Mouse (Mus musculus): ENCODE results near the gene Cldn14.
"Not testable (repeated sequence)": the region's sequence is repeated elsewhere in the genome, so short reads cannot be mapped to it uniquely, and the experiment has no call there.

The Cldn14 gene

GRCm38 (mm10) chr16:94008737-94009136, at the start of gene Cldn14:
Cldn14 (minus strand) TSS chr16:94008837.
- no peak for DNase-seq (ENCODE audit: low spot score in 2 of 2)

- DNase-seq (ENCODE audit: low spot score in 2 of 2): no peak
These were observed 46.9 kb upstream of the Cldn14 start for GRCm38 (mm10) chr16:94055576-94055975.

DNA sequence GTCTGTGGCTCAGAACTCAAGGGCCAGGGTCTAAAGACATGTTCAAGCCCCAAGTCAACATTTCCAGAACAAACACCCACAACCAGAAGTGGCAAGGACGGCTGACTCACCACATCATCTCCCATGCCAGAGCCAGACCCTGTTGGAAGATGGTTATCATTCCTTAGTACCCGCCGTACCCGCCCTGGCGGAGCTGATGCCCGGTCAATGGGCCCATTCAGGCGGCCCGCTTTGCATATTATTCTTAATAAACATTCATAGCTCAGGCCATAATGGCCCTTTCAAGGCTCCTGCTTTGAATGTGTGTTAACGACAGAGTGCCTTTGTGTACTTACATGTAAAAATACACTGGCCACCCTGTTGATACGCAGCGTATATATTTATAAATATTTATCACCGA, 46.5 kb upstream of the Cldn14 start:
- no peak for DNase-seq (ENCODE audit: low spot score in 2 of 2)

- no peak for DNase-seq (ENCODE audit: low spot score in 2 of 2)
These were observed 41.7 kb upstream of the Cldn14 start for GRCm38 (mm10) chr16:94050368-94050767.

DNA sequence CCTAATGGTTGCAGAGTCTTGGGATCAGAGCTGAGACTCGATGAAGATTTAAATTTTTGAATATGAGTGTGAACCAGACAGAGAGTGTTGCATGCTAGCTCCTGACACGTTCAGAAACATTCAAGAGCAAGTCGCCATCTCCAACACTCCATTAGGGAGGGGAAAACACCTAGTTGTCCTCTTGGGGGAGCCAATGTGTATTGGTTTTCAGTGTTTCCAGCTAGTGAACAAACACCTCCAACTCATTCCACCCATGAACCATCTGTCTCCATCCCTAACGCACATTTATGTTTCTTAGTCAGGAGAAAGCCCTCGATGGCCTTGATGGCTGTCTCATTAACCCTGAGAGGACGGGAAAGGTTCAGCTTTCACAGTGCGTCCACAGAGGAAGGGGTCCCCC, 36.4 kb upstream of the Cldn14 start:
- no peak for DNase-seq (ENCODE audit: low spot score in 2 of 2)

DNA sequence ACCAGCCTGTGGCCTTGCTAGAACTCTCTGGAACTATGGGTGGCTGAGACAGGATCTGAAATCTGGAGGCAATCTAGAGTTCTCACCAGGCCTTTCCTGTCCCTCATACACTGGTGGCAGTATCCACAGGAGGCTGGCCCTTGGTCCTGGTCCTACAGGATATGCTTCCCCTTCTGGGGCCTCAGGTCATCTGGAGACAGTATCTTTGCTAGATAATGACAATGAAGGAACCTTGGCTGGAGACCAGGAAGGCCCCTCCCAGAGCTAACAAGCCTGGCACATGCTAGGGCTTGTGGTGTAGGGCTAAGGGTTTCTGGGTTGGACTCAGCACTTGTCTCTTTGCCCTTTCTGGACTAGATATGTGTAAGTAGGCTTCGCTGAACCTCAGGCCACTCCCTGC, 35.2 kb upstream of the Cldn14 start:
- DNase-seq (ENCODE audit: low spot score in 2 of 2): no peak

- no peak for DNase-seq (ENCODE audit: low spot score in 2 of 2)
These were observed 32.6 kb upstream of the Cldn14 start for GRCm38 (mm10) chr16:94041065-94041712.

DNA sequence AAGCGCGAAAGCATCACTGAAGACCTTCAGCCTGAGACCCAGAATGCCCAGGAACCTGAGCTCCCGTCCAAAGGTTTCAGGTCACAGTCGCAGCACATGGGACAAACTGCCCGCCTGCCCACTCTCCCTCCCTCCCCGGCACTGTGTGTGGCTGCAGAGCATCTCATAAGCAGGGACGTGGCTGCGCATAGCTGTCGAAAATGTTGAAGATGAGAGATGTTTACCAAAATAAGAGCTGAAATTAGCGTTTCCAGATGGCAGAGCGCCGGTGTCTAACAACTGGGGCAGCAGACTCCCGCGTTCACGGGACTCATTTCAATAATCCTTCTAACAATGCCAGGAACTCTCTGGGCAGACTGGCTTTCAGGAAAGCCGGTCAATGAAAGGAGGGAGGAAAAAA, 31.8 kb upstream of the Cldn14 start:
- DNase-seq (ENCODE audit: low spot score in 2 of 2): no peak

- no peak for DNase-seq (ENCODE audit: low spot score in 2 of 2)
These were observed 30.3 kb upstream of the Cldn14 start for GRCm38 (mm10) chr16:94038986-94039341.

DNA sequence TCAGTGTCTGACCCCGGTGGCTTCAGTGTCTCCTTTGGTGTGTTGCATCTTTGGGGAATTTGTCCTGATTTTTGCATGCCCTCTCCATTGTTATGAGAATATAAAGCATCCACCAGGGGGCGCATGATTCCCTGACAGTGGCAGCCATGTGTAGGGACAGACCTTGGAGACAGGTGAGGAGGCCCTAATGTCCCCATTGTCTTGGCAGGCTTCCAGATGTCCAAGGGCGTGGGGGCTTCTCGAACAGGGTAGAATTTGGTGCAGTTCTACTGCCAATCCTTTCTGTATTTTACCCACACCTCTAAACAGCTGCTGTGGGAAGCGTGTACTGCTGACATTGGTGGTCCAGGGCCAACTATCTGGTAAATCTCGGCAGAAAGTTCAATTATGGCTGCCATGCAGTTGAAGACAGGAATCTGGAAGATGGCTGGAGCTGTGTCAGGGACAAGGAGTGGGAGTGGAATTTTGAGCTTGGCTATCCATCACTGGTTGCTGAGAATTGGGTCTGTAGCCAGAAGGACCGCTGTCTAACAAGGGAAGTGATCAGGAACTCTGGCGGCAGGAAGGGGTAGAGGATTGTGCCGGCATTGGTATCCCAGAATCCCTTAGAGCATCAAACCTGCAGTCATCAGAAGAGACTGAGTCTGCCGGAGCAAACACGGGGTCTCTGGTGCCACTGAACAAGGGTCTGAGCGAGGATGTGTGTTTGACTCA, 29.8 kb upstream of the Cldn14 start:
- peak; percentile 38 to 51 for DNase-seq (ENCODE audit: low spot score in 2 of 2)

DNA sequence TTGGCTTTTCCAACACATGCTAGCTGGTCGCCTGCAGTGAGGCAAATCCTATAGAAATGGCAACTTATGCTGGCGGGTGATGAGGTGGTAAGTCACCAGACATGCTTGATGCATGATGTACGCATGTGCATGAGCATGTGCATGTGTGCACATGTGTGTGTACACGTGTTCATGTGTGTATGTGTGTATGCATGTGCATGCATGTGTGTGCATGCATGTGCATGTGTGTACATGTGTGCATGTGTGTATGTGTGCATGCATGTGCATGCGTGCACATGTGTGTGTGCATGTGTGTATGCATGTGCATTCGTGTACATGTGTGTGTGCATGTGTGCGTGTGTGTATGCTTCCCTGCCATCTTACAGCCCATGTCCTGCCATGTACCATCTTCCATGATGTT, 28.6 kb upstream of the Cldn14 start:
- DNase-seq (ENCODE audit: low spot score in 2 of 2): no peak

- DNase-seq (ENCODE audit: low spot score in 2 of 2): no peak
These were observed 25.5 kb upstream of the Cldn14 start for GRCm38 (mm10) chr16:94034152-94034551.

GRCm38 (mm10) chr16:94032270-94032669, 23.6 kb upstream of the Cldn14 start:
- DNase-seq (ENCODE audit: low spot score in 2 of 2): no peak

GRCm38 (mm10) chr16:94023352-94024280, 15.0 kb upstream of the Cldn14 start:
- DNase-seq (ENCODE audit: low spot score in 2 of 2): no peak

DNA sequence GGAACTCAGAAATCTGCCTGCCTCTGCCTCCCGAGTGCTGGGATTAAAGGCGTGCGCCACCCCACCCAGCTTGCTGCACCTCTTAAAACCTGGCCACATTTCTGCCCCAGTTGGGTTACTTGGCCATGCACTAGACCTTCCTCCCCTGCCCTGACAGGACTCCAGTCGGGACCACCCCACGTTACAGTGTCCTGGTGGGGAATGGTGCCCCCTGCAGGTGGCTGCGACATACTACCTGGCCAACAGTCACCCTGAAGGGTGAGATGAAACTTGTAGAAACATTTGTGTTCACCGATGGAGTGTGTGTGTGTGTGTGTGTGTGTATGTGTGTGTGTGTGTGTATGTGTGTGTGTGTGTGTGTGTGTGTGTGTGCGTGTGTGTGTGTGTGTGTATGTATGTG, 11.1 kb upstream of the Cldn14 start:
- not testable (repeated sequence) for DNase-seq (ENCODE audit: low spot score in 2 of 2)

- DNase-seq (ENCODE audit: low spot score in 2 of 2): no peak
These were observed 9.3 kb upstream of the Cldn14 start for GRCm38 (mm10) chr16:94017953-94018352.

GRCm38 (mm10) chr16:94014489-94015096, 6.0 kb upstream of the Cldn14 start:
- DNase-seq (ENCODE audit: low spot score in 2 of 2): no peak

GRCm38 (mm10) chr16:94013328-94014086, 4.9 kb upstream of the Cldn14 start:
- DNase-seq (ENCODE audit: low spot score in 2 of 2): not testable (repeated sequence)

DNA sequence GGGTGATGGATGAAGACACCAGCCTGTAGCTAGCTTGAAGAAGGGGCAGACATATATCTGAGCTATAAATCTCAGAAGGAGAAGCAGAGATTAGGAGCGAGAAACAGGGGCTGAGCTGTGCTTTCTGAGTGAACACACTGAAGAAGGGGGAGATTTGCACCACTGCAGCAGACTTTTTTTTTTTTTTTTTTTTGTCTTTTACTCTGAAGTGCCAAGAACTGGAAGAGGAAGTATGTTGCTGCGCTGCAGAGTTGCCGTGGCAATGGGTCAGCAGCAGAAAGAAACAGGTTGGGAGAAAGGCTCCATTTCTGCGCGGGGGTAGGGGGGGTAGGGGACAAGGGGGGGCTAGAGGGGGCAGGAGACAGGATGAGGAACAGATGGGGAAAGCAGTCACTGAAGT, 2.6 kb upstream of the Cldn14 start:
- peak in 1 of 2 experiments; percentile 53 for DNase-seq (ENCODE audit: low spot score in 2 of 2)

DNA sequence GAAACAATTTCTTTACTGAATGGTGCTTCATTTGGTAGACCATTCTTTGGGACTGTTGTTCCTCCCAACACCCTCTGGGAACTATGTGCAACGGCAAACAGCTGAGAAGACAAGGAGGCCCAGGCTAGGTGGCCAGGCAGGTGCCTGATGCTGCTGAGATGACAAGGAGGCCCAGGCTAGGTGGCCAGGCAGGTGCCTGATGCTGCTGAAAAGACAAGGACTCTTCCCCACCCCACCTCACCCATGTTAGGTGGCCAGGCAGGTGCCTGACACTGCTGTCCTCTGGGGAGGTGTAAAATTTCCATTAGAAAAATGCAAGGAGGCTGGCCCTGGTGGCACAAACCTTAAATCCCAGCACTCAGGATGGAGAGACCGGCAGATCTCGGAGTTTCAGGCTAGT, 2.0 kb upstream of the Cldn14 start:
- no peak for DNase-seq (ENCODE audit: low spot score in 2 of 2)

GRCm38 (mm10) chr16:94010156-94010555, 1.5 kb upstream of the Cldn14 start:
- no peak for DNase-seq (ENCODE audit: low spot score in 2 of 2)

All from right cerebral cortex, postnatal 10 days (tissue).